Mouse (Mus musculus): ENCODE measurements at regions not wholly inside any gene's neighbourhood (a gene's known extent, or its start where the extent isn't known, plus 50 kb on each side); places are given as distances from the start of the nearest gene placed in this dataset.

GRCm38 (mm10) chr16:84663581-84663980 is 72.0 kb downstream of the Mrpl39 start:
- no peak for TF ChIP-seq POLR2A (IDR thresholded peaks at IDR 0.05; ENCODE audit: borderline replicate concordance, control insufficient read depth, low read depth, low read length)
- TF ChIP-seq CTCF (IDR thresholded peaks at IDR 0.05; ENCODE audit: control insufficient read depth, insufficient read depth, low read length) = no peak

All from bone marrow, adult 2 months (tissue).